Mouse (Mus musculus) limb, embryonic 13.5 days (tissue): ENCODE results near the gene Tnnt2. TPM values are rescaled to one million over a fixed set of nuclear protein-coding genes. Genes with fewer than 3 reads are reported as not detected.

ENCODE experiments used
- ATAC-seq: fragments of 200-750 bp; cut with Nextera tagmentation; 2 replicates; pipeline ENCODE4 v1.8.0; 2017; ENCODE audit warnings: low read depth, moderate number of reproducible peaks, moderate TSS enrichment; ENCODE audit not compliant: low FRiP score
- H3K27ac ChIP-seq: fragments of 300-500 bp; sonication (generic); 2 replicates; pipeline ENCODE4 v1.5.1; 2015; ENCODE audit warnings: inconsistent platforms, mild to moderate bottlenecking, moderate library complexity
- H3K27me3 ChIP-seq: fragments of 300-500 bp; sonication (generic); 2 replicates; pipeline ENCODE4 v1.6.1; 2015; ENCODE audit warnings: mild to moderate bottlenecking, inconsistent platforms
- H3K36me3 ChIP-seq: fragments of 300-500 bp; sonication (generic); 2 replicates; pipeline ENCODE4 v1.6.1; 2015; ENCODE audit warnings: inconsistent platforms, mild to moderate bottlenecking, moderate library complexity
- H3K4me1 ChIP-seq: fragments of 300-500 bp; sonication (generic); 2 replicates; pipeline ENCODE4 v1.6.1; 2015; ENCODE audit warnings: inconsistent platforms
- H3K4me2 ChIP-seq: fragments of 300-500 bp; sonication (generic); replicated peaks from 2 replicates; pipeline ENCODE4 v1.6.1; 2015; ENCODE audit warnings: inconsistent platforms, mild to moderate bottlenecking, moderate library complexity
- H3K4me3 ChIP-seq: fragments of 300-500 bp; sonication (generic); 2 replicates; pipeline ENCODE4 v1.5.1; 2015; ENCODE audit warnings: moderate library complexity, mild to moderate bottlenecking, inconsistent platforms
- H3K9ac ChIP-seq: fragments of 300-500 bp; sonication (generic); 2 replicates; pipeline ENCODE4 v1.6.1; 2015; ENCODE audit warnings: mild to moderate bottlenecking, inconsistent platforms
- H3K9me3 ChIP-seq: fragments of 300-500 bp; sonication (generic); 2 replicates; pipeline ENCODE4 v1.6.1; 2016; ENCODE audit warnings: inconsistent platforms
- WGBS: fragments of 180-500 bp; shearing (Covaris S2); methylation state at CpG from one replicate; pipeline ENCODE4 v1.1.7; 2015; 5-methylcytosine and 5-hydroxymethylcytosine counted together
- polyA plus RNA-seq: library from polyadenylated mRNA; unstranded; fragments of >200 nt; fragmentation: Nextera tagmentation; extraction: Ambion mirVana; gene quantifications from 2 replicates; pipeline ENCODE4 v1.2.1, GENCODE M21; 2015

Tnnt2 gene
- polyA plus RNA-seq, 1 experiment from 2014 or later, result 84.9 TPM

DNA sequence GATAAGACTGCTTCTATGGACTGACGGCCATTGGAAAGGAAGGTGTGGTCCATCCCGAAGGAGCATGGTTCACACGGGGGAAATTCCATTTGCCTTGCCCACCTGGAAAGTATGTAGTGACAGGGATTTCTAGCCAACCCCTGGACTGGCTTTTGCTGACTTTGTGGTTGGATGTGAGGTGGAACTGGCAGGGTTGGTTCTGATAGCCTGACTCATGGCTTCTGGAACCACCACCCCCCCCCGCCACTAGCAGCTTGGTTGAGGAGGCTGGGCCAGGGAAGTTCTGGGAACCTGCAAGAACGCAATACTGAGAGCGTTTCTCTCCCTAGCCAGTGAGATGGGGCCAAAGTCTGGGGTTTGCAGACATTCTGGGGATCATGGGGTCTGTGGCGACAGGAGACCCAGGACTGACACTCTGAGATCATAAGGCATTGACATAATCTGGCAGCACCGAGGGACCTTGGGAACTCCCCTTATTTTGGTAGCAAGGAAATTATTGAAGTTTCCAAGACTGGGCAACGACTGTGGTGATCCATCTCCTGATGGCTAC, 27.7 kb downstream of the Tnnt2 start:
- peaks cover 12% of the 10 kb centered on the region for H3K27me3 ChIP-seq
- H3K36me3 ChIP-seq, result no peaks in the 10 kb centered on the region
- H3K9ac ChIP-seq, result no peak overlapping the region
- H3K4me3 ChIP-seq, result no peak overlapping the region
- no peaks in the 10 kb centered on the region for H3K4me1 ChIP-seq
- 82% methylated on average over 9 of the region's 9 CpGs for WGBS
- H3K4me2 ChIP-seq, result no peak overlapping the region
- no peak overlapping the region for H3K27ac ChIP-seq
- no peaks in the 10 kb centered on the region for H3K9me3 ChIP-seq
- ATAC-seq, result no peak

DNA sequence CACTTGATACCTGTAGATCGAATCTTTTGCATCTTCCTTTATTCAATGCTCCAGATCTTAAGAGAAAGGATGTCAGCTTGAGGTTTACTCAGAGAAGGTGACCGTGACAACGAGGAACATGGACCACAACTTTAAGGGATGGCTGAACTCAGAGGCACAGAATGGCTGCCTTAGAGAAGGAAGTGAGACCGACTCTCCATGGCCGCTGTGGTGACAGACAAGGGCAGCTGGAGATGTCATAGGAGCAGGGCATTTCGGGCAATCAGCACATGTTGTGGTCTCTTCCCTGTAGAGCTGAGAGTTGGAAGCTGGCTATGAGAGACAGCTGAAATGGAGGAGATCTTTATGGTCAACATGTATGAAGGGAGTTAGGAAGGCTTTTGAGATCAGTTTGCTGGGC, 28.7 kb downstream of the Tnnt2 start:
- H3K9ac ChIP-seq, result no peak overlapping the region
- WGBS, result 83% methylated on average over 6 of the region's 6 CpGs
- H3K36me3 ChIP-seq, result no peaks in the 10 kb centered on the region
- H3K4me1 ChIP-seq, result no peaks in the 10 kb centered on the region
- H3K27ac ChIP-seq, result no peak overlapping the region
- no peaks in the 10 kb centered on the region for H3K9me3 ChIP-seq
- no peak overlapping the region for H3K4me3 ChIP-seq
- peaks cover 12% of the 10 kb centered on the region for H3K27me3 ChIP-seq
- H3K4me2 ChIP-seq, result no peak overlapping the region
- ATAC-seq, result no peak

DNA sequence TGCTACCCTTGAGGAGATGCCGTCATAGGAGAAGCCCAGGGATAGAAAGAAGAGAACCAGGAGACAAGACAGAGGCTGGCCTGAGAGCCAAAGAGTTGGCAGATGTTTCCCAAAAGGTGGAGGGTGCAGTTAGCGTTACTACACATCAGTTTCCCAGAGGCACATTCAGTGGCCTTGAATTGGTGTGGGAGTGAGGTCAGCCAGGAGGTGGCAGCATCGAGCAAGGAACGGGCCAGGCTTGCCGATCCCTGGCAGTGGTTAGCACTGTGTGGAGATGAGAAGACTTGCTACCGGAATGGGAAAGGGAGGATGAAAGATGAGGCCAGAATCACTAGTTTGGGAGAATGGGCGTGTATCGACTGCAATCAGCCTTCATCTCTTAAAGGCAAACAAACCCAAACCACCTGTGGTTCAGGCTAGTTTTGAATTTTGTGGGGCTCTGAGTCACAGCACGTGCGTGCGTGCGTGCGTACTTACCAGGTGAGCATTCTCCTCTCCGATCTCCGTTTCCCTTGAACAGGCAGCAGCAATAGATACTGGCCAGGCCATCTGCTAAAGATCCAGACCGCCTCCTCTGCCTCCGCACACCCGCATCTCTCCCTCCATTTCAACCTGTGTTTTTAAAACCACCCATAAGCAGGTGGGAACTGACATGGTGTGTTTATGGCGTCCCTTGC, 29.5 kb downstream of the Tnnt2 start:
- Histone ChIP-seq H3K4me3 (no peak overlapping the region), H3K9me3 (no peaks in the 10 kb centered on the region), H3K9ac (no peak overlapping the region), H3K36me3 (no peaks in the 10 kb centered on the region), H3K27ac (no peak overlapping the region), H3K4me1 (no peaks in the 10 kb centered on the region), H3K4me2 (no peak overlapping the region), H3K27me3 (peaks cover 12% of the 10 kb centered on the region)
- 48% methylated on average over 19 of the region's 19 CpGs for WGBS
- ATAC-seq, result peak; percentile 57; the same call in 1 of the 2 replicates

DNA sequence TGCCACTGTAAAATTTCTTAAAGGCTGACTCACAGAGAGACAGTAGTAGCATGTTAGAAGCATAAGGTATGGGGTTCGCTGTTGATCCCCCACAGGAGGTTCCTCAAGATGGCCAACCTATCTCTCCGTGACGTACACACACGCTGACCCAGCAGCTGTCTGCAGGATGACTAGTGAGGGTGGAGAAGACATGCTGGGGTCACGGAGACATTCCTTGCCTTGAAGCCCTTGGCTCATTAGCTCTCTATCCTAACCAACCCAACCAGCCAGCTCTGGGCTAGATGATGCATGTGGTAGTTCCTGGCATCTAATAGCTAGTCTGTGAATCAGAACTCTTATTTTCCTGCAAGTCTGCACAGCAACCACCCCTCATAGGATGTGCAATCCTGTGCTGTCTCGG, 32.4 kb downstream of the Tnnt2 start:
- Histone ChIP-seq H3K27me3 (peaks cover 7% of the 10 kb centered on the region), H3K36me3 (no peaks in the 10 kb centered on the region), H3K4me1 (no peaks in the 10 kb centered on the region), H3K4me3 (no peak overlapping the region), H3K9ac (no peak overlapping the region), H3K9me3 (no peaks in the 10 kb centered on the region), H3K27ac (no peak overlapping the region), H3K4me2 (no peak overlapping the region)
- 82% methylated on average over 6 of the region's 6 CpGs for WGBS
- no peak for ATAC-seq

DNA sequence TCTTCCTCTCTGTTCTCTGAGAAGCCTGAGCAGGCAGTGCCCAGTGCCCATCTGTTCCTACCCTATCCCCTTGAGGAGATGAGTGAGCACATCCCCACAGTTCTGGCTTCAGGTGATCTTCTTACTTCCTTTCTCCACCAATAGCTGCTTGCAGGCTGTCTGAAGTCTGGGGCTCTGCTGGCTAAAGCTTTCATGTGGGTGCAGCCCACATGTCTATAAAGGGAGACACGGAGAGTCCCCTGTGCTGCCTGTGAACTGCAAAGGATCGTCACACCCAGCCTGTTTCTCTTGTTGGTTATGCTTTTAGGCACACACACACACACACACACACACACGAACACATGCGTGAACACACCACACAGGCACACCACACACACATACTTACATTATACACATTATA, 36.8 kb downstream of the Tnnt2 start:
- Histone ChIP-seq H3K4me1 (no peaks in the 10 kb centered on the region), H3K4me2 (no peak overlapping the region), H3K9me3 (no peaks in the 10 kb centered on the region), H3K36me3 (no peaks in the 10 kb centered on the region), H3K27me3 (no peaks in the 10 kb centered on the region), H3K27ac (no peak overlapping the region), H3K4me3 (no peak overlapping the region), H3K9ac (no peak overlapping the region)
- ATAC-seq, result no peak
- WGBS, result 80% methylated on average over 4 of the region's 4 CpGs

DNA sequence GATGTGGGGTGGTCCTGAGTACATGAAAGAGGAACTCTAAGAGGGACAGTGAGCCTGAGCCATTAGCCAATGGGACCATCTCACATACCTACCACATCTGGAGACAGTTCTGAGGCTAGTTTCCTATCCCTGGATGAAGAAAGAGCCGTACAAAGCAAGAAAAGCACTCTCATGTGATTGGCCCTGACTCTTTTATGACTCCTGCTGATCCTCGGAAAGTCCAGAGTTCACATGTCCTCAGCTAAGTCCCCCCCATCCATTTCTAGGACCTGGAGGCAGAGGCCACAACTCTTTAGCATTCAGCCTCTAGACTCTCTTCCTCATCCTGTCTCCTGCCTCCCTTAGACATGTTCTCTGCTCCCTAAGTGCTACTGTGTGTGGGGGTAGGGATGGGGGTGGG, 41.1 kb downstream of the Tnnt2 start:
- H3K27ac ChIP-seq, result no peak overlapping the region
- 45% methylated on average over 2 of the region's 2 CpGs for WGBS
- H3K9ac ChIP-seq, result no peak overlapping the region
- no peaks in the 10 kb centered on the region for H3K4me1 ChIP-seq
- H3K27me3 ChIP-seq, result no peaks in the 10 kb centered on the region
- ATAC-seq, result no peak
- H3K9me3 ChIP-seq, result no peaks in the 10 kb centered on the region
- H3K4me3 ChIP-seq, result no peak overlapping the region
- H3K4me2 ChIP-seq, result no peak overlapping the region
- H3K36me3 ChIP-seq, result no peaks in the 10 kb centered on the region

DNA sequence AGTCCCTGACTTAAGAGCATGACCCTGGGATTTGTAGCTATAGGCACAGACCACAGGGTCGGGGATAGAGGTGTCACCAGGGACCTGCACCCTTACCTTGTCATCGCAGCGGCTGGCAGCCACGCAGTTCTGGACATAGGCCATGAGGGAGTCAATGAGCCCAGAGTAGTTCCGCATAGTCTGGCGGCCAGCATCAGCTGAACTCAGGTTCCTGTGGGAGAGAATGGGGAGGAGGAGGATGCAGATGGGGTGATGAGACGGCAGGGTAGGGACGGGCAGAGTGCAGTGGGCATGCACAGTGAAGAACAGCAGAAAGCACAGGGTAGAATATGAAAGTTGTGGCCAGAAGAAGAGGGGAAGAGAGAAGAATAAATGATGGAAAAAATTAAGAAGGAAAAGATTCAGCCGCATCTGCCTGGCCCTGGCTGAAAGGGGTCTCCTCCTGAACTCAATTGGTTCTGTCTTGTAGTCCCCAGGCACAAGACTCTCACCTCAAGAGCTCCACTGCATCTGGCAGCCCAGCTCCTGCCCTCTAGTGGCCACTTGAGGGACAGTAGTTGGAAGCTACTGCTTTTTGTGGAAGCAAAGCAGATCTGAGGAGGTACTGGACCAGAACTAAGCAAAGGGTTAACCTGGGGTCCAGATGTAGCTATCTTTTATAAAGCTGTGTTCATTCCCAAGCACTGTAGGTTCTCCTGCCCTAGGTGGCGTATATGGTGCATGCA, 46.4 kb downstream of the Tnnt2 start:
- ATAC-seq, result no peak
- Histone ChIP-seq H3K4me3 (no peak overlapping the region), H3K9me3 (no peaks in the 10 kb centered on the region), H3K27ac (no peak overlapping the region), H3K4me2 (no peak overlapping the region), H3K36me3 (no peaks in the 10 kb centered on the region), H3K27me3 (no peaks in the 10 kb centered on the region), H3K4me1 (no peaks in the 10 kb centered on the region), H3K9ac (no peak overlapping the region)
- WGBS, result 70% methylated on average over 10 of the region's 10 CpGs

DNA sequence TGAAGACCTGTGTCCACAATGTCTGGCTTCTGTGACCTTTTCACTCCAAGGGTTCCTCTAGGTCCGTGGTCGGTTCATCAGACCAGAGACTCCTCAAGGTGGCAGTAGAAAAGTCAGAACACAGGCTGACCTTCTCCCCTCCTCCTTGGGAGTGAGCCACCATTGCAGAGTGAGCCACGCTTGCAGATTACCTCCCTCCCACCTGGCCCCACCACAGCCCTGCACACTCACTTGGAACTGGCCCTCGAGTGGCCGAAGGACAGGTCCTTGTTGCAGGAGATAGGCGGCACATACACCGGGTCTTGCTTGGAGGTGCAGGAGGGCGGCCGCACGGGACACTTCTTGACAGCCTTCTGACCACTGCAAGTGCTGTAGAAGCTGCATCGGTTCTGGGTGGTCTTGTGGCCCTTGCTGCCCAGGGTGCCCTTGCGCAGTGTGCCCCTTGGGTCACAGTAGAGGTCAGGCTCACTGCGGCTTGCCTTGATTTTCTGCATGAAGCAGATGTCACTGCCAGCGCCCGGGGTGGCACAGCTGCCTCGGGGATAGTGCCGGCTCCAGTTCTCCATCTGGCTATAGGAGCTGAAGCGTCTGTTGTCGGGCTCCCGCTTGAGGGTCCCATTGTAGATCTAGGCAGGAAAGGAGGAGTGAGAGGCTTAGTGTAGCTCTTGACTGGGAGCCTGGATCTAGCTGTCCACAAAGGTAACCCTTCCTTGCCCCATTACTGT, 53.5 kb downstream of the Tnnt2 start:
- H3K27me3 ChIP-seq, result no peaks in the 10 kb centered on the region
- no peak overlapping the region for H3K9ac ChIP-seq
- no peaks in the 10 kb centered on the region for H3K4me1 ChIP-seq
- no peak overlapping the region for H3K4me2 ChIP-seq
- no peak overlapping the region for H3K27ac ChIP-seq
- WGBS, result 81% methylated on average over 20 of the region's 20 CpGs
- ATAC-seq, result no peak
- no peaks in the 10 kb centered on the region for H3K36me3 ChIP-seq
- no peaks in the 10 kb centered on the region for H3K9me3 ChIP-seq
- no peak overlapping the region for H3K4me3 ChIP-seq

DNA sequence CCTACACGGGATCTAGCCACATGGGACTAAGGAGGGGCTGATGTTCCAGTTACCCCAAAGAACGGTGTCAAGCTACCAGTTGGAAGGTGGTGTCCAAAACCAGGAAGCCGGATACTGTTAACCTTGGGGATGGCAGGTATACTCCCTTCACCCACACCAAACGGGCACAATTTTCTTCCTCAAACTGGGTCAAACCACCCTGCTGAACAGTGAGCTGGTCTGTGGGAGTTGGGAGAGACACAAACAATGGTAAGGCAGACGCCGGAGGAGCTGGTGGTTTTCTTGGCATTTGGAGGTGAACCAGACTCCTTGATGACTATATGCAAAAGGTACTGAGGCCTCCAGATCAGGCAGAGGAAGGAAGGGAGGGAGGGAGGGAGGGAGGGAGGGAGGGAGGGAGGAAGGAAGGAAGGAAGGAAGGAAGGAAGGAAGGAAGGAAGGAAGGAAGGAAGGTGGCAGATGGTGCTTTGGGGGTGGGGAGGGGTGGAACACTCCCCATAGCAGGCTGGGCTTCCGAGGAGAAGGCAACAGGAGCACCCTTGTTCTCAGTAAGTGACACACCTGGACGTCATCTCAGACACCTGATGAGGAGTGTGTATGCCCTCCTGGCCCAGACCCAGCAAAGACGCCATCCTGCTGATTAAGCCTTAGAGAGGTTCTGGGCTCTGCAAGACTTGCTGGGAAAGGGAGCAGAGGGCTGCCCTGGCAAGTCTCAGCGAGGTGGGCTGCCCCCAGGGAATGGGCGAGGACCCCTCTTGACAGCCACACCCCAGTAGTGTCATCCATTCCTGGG, 55.5 kb downstream of the Tnnt2 start:
- Histone ChIP-seq H3K4me2 (no peak overlapping the region), H3K4me1 (no peaks in the 10 kb centered on the region), H3K9me3 (no peaks in the 10 kb centered on the region), H3K9ac (no peak overlapping the region), H3K4me3 (no peak overlapping the region), H3K27ac (no peak overlapping the region), H3K27me3 (no peaks in the 10 kb centered on the region), H3K36me3 (no peaks in the 10 kb centered on the region)
- ATAC-seq, result no peak; the same call in 1 of the 2 replicates
- 71% methylated on average over 11 of the region's 11 CpGs for WGBS

DNA sequence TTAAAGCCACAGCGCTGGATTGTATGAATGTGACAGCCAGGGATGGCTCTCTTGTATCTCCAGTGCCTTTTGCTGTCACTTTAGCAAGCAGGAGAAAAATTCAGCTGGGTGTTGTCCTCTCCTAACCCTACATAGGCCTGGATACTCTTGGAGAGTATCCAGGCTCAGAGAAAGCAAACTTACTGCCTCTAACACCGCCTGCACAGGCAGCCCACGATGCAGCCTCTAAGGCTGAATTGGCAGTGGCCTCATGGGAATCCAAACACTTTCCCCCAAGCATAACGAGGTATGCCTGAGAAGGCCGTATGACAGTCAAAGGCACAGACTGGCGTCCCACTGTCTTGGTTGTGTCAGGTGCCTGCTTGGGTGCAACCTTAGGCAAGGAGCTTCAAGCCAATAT, 56.1 kb downstream of the Tnnt2 start:
- Histone ChIP-seq H3K27ac (no peak overlapping the region), H3K4me2 (no peak overlapping the region), H3K9ac (no peak overlapping the region), H3K4me3 (no peak overlapping the region), H3K27me3 (no peaks in the 10 kb centered on the region), H3K4me1 (no peaks in the 10 kb centered on the region), H3K36me3 (no peaks in the 10 kb centered on the region), H3K9me3 (no peaks in the 10 kb centered on the region)
- 57% methylated on average over 6 of the region's 6 CpGs for WGBS
- no peak for ATAC-seq

DNA sequence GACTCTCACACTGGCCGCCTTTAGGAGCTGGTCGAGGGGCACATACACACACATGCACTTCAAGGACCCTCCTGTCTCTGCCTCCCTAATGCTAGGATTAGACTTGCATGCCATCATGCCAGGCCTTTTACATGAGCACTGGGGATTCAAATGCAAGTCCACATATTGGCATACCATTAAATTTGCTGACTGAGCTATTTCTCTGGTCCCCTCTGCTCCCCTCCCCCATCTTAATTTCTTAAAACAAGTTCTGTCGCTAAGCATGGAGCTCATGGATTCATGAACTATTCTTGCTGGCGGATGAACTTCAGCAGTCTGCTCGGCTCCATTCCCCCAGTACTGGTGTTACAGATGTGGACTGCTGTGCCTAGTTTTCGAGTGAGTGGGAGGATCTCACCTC, 56.6 kb downstream of the Tnnt2 start:
- H3K9me3 ChIP-seq, result no peaks in the 10 kb centered on the region
- H3K4me2 ChIP-seq, result no peak overlapping the region
- H3K9ac ChIP-seq, result no peak overlapping the region
- WGBS, result 82% methylated on average over 6 of the region's 6 CpGs
- H3K4me1 ChIP-seq, result no peaks in the 10 kb centered on the region
- no peaks in the 10 kb centered on the region for H3K36me3 ChIP-seq
- no peak overlapping the region for H3K4me3 ChIP-seq
- no peak overlapping the region for H3K27ac ChIP-seq
- no peaks in the 10 kb centered on the region for H3K27me3 ChIP-seq
- ATAC-seq, result no peak

DNA sequence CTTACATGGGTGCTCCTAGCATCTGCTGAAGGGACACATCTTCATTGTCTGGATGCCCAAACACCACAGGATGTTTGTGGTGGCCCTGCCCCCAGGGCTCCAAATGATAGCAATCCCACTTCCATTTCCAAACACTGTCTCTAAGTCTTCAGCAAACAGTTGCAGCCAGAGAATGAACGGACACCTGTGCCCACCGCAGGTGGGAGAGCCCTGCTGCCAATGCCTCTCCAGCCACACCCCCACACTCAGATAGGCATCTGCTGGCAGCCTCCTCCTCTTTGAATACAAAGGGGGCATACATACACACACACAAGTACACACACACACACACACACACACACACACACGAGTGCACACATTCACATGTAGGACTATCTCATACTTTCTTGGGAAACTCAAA, 57.2 kb downstream of the Tnnt2 start:
- H3K27me3 ChIP-seq, result no peaks in the 10 kb centered on the region
- no peaks in the 10 kb centered on the region for H3K9me3 ChIP-seq
- no peak overlapping the region for H3K27ac ChIP-seq
- H3K36me3 ChIP-seq, result no peaks in the 10 kb centered on the region
- H3K4me2 ChIP-seq, result no peak overlapping the region
- no peak overlapping the region for H3K4me3 ChIP-seq
- no peak overlapping the region for H3K9ac ChIP-seq
- H3K4me1 ChIP-seq, result no peaks in the 10 kb centered on the region
- 87% methylated on average over 3 of the region's 3 CpGs for WGBS
- ATAC-seq, result no peak
